Mouse (Mus musculus) left cerebral cortex, postnatal 25 days (tissue): ENCODE measurements at regions not wholly inside any gene's neighbourhood (a gene's known extent, or its start where the extent isn't known, plus 50 kb on each side); places are given as distances from the start of the nearest gene placed in this dataset.
A peak's percentile ranks its signal among the peaks of the same experiment; 100 is the strongest.
"Not testable (repeated sequence)": the region's sequence is repeated elsewhere in the genome, so short reads cannot be mapped to it uniquely, and the experiment has no call there.

Experiments
- DNase-seq, 2 experiments: peaks; one replicate each; pipeline ENCODE4 v3.0.0; 2022; ENCODE audit warnings: low spot score in 2 of 2, mixed read lengths in 1 of 2
- intact Hi-C: fragments of 180-260 bp; cut with DNase I; formaldehyde crosslinking; loops from one replicate; pipeline ENCODE4 v1.15.1; 2025

DNA sequence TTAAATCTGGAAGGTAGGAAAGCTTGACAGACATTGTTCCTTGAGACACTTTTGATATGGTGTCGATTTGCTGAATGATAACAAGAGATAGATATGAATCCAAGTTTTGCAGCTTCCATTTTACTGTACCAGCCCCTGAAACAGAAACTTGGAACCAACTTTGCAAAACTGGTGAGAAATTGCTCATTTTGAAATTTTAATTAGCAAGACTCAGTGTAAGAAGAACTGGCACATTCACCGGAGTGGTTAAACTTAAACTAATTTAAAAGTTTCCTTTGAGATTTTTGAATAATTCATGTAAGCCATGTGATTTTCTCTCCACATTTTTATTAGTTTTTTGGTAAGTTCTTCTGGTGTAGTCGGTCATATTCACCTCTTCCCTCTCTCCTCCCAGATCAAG is 85.3 kb downstream of the Slitrk1 start:
- intact Hi-C loops: no loop called here

DNA sequence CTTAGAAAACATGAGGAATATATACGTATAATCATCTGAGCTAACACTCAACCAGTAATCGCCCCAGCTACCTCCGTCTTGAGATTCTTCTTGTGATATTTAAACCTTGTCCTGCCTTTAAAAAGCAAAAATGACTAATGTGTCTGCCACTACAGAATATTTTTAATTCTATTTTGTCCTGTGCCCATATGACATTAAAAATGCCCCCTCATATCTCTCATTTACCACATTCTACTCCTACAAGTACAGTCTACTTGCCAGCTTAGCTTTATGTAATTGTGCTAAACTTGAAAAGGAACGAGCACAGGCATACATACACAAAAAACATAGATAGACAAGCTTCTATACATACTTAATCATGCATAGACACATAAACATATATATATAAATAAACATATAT is 92.4 kb downstream of the Slitrk1 start:
- intact Hi-C loops: no loop called here
- DNase-seq: peak in 1 of 2 experiments; percentile 64

More for the DNA sequence above, 85.3 kb downstream of the Slitrk1 start:
- DNase-seq: peak in 1 of 2 experiments; percentile 59

DNA sequence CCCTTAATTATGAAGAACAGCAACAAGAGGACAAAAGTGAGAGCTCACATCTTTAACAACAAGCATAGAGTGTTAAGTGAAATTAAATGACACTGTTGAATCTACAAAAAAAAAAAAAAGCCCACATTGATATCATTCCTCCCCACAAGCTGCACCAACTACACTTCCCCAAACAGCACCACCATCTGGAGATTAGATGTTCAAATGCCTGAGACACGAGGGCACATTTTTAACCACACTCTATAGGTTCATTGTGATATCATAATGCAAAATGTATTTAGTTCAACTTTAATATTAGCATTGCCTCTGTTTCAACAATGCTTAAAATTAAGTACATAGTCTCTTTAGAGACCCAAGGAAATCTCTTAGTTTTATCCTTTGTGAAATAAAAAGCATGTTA is 94.6 kb downstream of the Slitrk1 start:
- no peak for DNase-seq
- intact Hi-C loops: no loop called here

DNA sequence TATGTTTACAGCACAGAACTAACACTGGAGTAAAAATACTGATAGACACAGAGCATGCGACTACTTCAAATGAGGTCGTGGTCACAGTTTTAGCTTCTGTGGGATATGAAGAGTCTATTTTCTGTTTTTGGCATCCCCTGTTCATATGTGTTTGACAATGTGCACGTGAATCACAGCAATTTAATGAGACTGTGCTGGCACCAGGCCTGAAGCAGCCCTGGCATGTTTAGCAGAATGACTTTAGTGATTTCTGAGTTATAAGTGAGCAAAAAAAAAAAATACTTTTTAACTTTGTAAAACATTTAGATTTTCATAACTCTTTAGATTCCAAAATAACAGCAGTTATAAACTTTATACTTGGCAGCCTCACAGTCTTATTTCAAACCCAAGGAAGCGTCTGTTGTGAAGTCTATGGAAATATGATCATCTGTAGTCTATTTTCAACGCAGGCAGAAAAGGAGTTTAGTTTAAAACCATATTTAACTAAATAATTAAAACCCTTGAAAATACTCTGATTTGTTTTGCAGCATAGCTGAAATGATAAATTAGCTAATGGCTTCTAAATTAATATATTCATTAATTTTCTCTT is 108.5 kb downstream of the Slitrk1 start:
- peak; percentile 24 to 64 for DNase-seq
- intact Hi-C loops: no loop called here

DNA sequence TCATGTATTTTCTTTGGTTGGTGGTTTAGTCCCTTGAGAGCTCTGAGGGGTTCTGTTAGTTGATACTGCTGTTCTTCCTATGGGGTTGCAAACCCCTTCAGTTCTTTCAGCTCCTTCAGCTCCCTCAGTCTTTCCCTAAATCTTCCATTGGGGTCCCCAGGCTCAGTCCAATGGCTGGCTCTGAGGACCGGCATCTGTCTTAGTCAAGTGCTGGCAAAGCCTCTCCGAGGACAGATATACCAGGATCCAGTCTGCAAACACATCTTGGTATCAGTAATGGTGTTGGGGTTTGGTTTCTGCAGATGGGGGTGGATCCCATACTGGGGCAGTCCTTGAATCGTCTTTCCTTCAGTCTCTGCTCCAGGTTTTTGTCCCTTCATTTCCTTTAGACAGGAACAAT is 115.1 kb downstream of the Slitrk1 start:
- intact Hi-C loops: no loop called here
- no peak for DNase-seq

DNA sequence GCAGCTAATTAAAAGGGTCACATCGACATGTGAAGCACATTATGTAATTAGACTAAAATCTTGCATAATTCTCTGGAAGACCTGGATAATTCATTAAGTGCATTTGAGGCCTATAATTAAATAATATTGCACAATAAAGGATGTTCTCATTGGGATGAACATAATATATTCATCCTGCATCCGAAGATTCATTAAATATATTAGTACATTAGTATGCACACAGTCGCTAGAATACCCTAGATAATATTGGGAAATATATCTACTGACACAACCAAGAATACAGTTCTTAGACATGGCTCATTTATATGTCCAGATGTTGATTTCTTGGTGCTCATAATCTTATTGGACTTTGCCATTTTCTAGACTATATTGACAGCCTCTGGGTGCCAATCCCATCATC is 121.5 kb downstream of the Slitrk1 start:
- no peak for DNase-seq
- intact Hi-C loops: loop anchor here (5.0 kb wide), 1 partner anchor 120 kb away; the partner anchor contains the start of gene Slitrk1

DNA sequence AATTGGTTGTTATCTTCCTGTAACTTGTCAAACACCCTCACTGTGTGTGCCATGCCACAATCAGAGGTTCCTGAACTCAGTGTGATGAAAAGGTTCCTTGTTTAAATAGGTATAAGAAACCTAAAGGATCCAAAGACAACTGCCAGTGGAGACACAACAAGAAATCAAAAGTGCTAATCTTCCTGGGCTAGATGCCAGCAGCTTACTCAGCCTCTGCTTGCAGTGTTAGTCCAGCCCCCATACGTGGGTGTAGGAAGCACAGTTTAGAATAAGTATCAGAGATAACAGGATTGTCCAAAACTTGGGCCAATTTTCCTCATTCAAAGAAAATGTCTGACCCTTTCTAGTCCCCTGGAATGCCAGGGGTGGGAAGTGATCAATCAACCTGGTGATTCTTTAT is 122.7 kb downstream of the Slitrk1 start:
- intact Hi-C loops: loop anchor here (5.0 kb wide), 1 partner anchor 121 kb away; the partner anchor contains the start of gene Slitrk1
- DNase-seq: peak; percentile 64 to 89

DNA sequence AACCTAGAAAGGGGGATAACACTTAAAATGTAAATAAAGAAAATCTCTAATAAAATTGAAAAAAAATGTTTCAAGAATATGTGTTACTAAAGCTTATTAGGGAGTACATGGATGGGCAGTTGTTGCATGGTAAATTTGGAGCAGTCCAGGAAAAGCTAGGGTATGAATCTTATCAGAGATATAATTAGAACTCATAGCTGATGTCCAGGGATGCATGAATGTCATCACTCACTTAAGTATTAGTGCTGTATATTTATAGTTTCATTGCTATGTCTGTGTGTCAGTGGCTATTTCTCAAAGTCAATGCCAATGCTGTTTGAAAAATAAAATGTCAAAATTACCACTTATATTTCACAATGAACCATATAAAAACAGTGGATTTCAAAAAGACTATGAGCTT is 165.2 kb downstream of the Slitrk1 start:
- intact Hi-C loops: no loop called here
- no peak for DNase-seq

DNA sequence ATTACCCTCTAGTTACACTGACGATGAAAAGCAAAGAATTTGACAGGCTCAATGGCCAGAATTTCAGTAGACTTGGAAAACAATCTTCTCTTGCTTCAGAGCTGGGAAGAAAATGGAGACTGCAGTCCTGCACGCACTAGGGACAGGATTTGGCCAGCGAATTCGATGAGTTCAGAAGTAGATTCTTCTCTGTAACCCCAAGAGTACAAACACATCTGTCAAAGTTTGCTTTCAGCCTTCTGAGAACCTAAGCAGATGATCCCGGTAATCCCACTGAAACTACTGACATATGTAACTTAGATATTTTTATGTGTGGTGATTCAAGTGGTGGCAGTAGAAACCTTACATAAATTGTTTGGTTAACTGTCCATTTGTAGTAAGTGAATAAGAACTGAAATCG is 202.1 kb downstream of the Slitrk1 start:
- DNase-seq: no peak
- intact Hi-C loops: no loop called here

DNA sequence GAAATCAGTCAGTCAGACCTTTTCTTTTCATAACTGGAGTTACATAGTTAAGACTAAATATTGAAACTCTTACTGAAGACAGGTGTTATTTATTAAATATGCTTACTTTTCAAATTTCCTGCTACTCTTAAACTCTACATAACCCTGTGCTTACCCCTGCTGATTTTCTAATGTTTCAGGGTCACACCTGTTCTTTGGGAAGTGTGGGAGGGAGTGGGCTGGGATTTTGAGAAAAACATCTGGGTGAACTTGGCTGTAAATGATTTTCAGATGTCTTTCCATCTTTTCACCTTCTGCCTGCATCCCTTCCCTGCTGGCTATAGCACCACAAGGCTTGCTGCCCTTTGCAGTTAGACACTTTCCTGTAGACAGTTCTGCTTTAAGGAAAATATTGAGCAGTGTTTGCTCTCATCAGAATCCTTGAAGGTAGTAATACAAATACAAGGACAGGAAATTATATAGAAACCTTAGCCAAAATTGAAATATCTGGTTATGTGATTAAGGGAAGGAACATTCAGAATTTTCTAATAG is 204.8 kb downstream of the Slitrk1 start:
- intact Hi-C loops: no loop called here

DNA sequence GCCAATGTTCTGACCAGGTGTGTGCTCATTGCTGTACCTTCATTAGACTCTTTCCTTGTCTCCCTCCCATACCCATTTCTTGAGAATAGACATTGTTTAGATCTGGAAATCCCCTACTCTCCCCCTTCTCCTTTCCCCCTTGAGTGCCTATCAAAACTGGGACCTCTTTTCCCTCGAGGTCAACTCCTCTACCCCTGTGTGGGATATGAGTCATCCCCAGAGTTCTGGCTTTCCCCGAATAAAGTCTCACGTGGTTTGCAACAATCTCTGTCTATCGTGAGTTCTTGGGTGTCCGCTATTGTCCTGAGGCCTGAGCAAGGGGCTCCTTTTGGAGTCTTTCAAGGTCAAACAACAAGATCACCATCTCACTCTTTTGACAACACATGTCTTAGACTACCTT is 209.3 kb downstream of the Slitrk1 start:
- intact Hi-C loops: not testable (repeated sequence)

More for the DNA sequence above, 204.8 kb downstream of the Slitrk1 start:
- DNase-seq: no peak

DNA sequence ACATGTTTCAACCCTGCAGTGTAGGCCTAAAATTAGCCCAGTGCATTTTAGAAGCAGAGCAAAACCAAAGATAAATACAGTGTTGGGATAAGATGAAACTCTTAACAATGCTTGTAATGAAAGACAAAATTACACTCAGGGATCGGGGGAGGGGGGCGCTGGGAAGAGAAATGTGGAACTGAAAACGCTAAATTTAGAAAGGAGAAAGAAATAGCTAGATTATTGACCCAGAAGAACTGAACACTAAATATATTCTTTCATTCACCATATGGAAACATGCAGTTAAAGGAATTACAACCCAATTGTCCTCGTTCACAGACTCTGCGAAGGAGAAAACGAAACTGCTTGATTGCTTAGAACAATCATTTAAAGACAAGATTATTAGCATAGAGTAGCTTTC is 249.1 kb downstream of the Slitrk1 start:
- DNase-seq: peak in 1 of 2 experiments; percentile 6
- intact Hi-C loops: no loop called here

More for the DNA sequence above, 209.3 kb downstream of the Slitrk1 start:
- DNase-seq: not testable (repeated sequence)

DNA sequence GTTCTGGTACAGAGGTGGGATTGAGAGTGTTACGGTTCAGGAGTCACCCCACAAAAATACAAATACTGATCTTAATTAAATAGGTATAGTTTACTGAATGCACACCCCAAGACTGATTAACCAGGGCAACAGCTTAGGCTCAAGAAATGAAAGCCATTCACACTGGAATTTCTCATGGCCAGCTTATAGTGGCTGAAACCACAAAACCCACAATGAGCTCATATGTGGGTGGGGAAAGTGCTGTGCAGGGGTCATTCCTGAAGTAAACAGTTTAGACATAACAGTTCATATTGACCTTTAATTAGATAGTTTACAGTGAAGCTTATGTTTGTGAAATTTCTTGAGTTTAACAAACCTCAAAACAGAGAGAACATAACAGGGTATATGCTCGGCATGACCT is 275.7 kb downstream of the Slitrk1 start:
- DNase-seq: no peak
- intact Hi-C loops: no loop called here

DNA sequence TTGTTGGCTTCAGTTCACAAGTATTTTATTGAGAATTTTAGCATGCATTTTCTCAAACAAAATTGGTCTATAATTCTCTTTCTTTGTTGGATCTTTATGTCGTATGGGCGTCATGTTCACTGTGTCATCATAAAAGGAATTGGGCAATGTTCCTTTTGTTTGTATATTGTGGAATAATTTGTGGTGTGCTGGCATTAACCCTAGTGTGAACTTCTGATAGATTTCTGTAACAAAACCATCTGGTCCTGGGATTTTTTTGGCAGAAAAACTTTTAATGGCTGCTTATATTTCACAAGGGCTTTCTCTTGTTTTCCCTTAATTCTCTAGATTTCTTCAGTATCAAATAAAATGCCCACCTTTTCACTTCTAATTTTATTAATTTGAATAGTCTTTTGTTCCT is 278.7 kb downstream of the Slitrk1 start:
- intact Hi-C loops: no loop called here
- no peak for DNase-seq

DNA sequence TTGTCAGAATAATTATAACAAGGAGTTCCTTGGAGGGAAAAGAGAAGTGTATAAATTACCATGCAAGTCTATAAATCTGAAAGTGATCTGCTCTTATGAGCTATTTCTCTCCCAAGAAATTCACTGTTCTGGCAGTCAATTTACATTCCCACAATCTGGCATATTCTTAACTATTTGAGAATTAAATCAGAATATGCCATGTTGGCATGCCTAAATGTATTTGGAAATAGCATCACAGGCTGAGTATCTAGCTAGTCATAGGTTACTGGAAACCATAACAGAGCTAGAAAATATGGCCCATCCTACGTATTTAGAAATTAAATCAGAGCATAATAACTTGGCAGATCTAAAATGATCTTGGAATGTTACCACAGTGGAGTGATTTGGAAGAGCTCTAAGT is 303.9 kb downstream of the Slitrk1 start:
- peak in 1 of 2 experiments; percentile 40 for DNase-seq
- intact Hi-C loops: no loop called here
